Mouse (Mus musculus) thymus, postnatal 4 days (tissue): ENCODE results near the gene Olfml2a.

ENCODE experiments used
- DNase-seq: peaks from one replicate; pipeline ENCODE4 v3.0.0; 2021

Gene Olfml2a

GRCm38 (mm10) chr2:38931851-38932667 lies at the start of gene Olfml2a:
Olfml2a (plus strand) TSS chr2:38931978.
- DNase-seq = peak; percentile 89

GRCm38 (mm10) chr2:38902866-38903265 lies 28.9 kb upstream of the Olfml2a start:
- no peak for DNase-seq

GRCm38 (mm10) chr2:38904290-38904689 lies 27.5 kb upstream of the Olfml2a start:
- no peak for DNase-seq

- no peak for DNase-seq
Observed at GRCm38 (mm10) chr2:38906097-38906496, 25.7 kb upstream of the Olfml2a start.

- DNase-seq = no peak
Observed at GRCm38 (mm10) chr2:38908604-38909003, 23.2 kb upstream of the Olfml2a start.

- no peak for DNase-seq
Observed at GRCm38 (mm10) chr2:38914517-38914916, 17.3 kb upstream of the Olfml2a start.

DNA sequence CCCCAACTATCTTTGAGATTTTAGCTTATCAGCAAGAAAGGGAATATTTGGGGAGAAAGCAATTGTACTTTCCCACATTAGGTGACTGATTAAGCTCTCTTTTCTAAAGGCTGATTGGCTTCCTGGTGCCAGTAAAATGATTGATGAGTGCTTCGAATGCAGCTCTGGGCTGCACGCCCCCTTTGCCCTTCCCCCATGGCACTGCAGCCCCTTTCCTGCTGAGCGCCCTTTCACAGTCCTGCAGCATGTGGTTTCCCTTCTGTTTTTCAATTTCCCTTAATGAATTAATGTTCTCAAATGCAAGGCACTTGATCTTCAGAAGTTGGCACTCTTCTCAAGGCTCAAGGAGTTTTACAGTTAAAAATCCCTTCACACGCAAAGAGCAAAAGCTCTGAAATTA lies 16.8 kb upstream of the Olfml2a start:
- DNase-seq = no peak

GRCm38 (mm10) chr2:38916947-38917691 lies 14.7 kb upstream of the Olfml2a start:
- DNase-seq = no peak

DNA sequence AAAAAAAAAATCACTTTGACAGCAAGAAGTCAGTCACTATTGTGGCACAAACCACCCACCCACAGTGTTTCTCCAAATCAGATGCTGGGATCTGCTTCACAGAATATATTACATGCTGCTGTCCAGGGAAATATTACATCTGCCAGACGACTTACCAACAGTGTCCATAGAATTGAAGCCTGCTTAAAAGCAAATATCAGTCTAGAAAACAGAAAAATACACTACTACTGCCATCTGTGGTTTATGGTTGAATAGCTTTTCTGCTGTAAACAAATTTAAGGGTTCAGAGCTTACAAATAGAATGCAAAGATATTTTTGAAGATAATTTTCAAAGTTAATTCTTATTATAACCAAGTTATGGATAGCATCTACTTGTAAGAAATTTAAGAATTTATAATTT lies 10.4 kb upstream of the Olfml2a start:
- DNase-seq = no peak

DNA sequence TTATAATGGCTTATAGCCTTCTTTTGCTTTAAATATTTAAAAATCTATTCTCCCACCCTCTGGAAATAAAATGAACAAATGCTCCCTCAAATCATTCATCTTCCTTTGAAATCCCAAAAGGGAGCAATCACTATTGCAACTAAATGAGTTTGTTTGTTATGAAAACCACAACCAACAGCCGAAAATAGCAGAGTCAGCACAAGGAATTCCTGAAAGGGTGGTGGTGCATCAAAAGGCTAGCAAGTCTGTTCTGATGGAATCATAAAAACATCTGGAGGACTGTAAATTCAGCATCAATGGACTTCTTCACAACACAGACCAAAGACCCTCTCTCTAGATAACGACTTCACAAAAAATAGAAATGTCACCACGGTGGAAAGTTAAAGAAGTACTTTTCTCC lies 8.3 kb upstream of the Olfml2a start:
- no peak for DNase-seq

DNA sequence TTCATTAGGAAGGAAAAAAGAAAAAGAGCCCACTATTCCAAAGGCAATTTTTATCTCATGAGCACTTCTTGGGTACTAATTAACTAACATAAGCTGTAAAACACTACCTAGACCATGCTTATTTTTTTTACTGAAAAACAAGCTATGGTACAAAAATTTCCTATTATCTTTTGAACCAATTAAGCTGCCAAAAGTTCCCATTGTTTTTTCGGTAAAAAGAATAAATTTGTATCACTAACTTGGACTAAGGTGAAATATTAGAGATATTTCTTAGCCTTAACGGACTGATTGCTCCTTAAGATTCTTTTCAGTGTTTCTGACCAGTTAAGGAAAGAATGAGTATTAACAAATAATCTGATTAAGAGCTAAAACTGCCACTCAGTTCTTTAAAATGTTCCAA lies 7.9 kb upstream of the Olfml2a start:
- no peak for DNase-seq

- DNase-seq = no peak
Observed at GRCm38 (mm10) chr2:38924571-38924970, 7.2 kb upstream of the Olfml2a start.

DNA sequence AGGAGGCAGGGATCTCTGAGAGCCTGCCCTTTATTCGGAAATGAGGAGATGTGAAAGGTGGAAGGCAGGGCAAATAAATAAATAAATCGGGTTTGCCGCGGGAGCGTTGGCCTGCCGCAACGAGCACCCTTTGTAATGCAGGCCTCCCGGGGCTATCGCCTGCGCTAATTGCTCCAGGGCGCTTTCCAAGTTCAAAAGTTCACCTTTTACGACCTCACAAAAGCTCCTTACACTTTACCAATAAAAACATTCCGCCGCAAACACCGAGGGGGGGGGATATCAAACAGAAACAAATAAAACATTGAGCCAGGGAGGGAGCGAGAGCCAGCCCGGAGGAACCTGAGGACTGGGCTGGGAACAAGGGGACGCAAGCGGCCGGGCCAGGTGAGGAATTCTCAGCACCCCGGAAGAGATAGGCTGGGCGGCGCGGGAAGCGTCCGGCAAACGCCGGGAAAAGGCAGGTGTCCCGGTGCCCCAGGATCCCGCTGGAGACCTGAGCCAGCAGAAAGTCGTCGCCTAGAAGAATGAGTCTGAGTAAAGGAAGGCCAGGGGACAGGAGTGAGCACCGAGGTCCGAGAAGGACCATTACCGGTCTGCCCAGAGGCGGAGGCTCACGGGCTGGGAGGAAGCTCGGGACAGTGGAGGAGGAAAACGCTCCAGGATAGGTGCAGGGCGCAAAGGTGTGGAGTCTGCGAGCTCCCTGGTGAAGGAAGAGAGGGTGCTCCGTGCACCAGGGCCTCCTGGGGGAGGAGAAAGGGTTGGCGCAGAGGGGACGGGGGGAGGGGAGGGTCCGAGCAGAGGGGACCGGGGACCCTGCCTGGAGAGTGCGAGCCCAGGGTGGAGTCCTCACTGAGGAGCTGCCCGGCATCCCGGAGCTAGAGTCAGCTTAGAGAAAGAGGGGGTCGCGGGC lies 6.4 kb upstream of the Olfml2a start:
- DNase-seq = peak; percentile 34

DNA sequence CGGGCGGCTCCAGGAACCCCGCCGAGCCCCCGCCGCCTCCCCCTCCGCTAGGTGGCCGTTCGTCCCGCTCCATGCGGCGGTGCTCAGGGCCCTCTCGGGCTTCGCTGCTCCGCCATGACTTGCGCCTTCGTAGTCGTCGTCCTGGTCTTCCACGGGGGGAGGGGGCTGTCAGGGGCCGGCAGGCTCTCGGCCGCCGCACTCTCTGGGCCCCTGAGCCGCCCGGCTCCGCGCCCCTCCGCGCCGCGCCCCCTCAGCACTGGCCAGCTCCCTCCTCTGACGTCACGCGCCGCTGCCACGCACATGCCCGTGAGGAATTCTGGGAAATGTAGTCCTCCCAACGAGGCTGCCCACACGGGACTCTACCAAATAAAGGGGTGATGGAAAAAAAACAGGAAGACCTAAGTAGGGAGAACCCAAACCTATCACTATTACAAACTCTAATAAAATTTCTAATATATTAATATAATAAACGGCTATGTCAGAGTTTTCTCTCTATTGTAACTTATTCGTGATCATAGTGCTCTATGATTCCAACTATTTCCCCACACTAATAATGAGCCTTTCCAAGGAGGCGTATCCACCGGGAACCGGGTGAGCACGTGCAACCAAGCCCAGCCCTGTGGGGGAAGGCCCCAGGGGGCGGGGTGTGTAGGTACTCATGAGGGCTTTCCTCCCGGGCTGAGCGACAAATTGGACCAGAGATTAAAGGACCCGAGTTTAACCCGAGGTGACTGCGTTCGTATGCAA lies 5.5 kb upstream of the Olfml2a start:
- DNase-seq = peak; percentile 95

DNA sequence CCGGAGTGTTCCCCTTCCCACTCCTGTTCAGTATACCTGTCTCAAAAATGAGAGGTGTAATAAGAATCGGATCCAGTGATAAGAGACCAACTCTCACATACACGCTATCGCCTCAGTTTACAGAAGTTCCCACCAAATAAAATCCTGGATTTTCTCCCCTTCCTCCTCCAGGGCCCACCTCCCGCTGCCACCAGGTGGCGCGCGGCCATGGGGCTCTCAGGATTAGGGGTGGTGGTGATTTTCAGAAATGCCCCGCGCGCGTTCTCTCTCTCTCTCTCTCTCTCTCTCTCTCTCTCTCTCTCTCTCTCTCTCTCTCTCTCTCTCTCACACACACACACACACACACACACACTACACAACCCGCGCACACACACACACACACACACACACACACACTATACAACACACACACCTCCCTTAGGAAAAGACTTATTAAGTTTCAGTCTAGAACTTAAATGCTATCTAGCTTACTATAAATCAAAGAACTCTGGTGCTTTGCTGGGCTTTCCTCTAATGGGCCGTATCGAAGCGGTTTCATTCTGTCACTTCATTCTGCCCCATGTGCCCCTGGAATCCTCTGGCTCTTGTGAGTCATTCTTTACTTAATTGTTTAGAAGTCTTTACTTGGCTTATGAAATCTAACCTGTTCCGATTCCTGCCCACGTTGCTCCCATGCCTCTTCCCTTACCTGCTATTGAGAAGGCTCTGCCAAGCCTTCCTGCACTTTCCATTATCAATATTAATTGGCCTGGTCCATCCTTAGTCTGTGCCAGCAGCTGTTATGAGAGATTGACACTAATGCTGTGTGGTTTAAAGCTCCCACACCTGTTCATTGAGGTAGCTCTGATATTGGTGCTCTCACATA lies 4.4 kb upstream of the Olfml2a start, which contains the start of gene Nr6a1:
Gene Nr6a1, minus strand, starts transcription at position 574 of the 865 bp plus-strand sequence.
- DNase-seq = peak; percentile 82

- no peak for DNase-seq
Observed at GRCm38 (mm10) chr2:38930269-38930668, 1.5 kb upstream of the Olfml2a start.

DNA sequence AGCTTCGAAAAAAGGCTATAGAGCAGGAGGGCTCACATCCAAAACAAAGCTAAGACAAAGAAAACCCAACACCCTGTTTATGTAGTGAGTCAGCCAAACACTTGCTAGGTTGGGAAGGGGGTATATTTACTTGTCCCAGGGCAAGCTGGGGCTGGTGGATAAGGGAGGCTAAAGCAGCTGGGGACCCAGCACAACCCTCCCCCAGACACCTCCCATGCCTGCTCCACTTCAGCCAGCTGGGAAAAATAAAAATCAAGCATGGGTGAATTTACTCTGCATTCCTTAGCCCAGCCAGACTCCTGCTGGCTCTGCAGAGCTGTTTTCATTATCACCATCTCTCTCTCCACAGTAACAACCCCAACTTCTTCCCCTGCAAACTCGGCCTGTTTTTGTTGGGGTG lies 2.2 kb downstream of the Olfml2a start:
- no peak for DNase-seq

DNA sequence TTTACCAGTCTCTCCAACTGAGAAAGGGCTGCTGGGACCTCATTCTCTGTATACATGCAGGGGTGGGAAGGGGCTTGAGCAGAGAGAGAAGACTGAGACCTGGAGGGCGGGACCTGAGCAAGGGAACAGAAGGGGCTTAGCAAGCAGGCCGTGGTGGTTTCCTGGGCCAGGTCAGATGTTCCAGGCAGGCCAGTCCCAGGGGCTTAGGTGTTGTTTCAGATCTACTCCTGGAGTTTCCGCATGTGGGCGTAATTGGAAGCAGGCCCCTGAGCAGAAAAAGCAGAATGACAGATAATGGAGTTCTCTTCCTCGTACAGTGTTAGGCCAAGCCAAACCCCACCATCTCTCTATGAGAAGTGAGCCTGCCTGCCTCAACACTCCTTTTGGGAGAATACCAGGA lies 3.2 kb downstream of the Olfml2a start:
- no peak for DNase-seq

- no peak for DNase-seq
Observed at GRCm38 (mm10) chr2:38936721-38937378, 5.1 kb downstream of the Olfml2a start.

DNA sequence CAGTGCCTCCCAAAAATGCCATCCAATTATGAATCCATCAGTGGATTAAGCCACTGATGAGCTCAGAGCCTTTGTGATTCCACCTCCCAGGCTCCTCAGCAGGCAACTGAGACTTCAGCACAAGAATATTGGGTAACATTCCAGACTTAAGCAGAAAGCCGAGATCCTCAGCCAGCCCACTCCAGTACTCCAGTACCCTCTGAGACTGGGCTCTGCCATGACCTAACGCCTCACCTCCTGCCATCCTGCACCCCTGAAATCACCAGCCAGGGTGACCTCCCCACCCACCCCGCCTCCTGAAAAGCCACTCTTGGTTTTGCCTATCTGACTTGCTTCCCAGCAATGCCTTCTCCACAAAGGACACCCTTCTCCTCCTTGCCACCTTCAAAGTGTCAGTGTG lies 5.6 kb downstream of the Olfml2a start:
- no peak for DNase-seq

DNA sequence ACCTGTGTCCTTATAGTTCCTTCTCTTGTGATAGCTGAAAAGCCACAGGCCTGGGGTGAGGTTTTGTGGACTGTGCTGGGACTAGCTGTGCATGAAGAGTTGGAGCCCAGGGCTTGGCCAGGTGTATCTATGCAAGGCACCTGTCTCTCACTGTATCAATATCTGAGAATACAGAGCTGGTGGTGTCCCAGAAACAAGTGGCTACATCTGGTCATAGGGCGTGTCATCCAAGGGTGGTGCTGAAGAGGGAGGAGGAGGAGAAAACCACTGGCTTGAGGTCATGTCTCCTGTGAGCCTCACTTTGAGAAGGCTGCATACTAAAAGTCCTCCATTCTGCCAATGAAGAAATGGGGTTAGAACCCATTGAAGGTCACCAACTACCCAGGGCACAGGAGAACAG lies 6.2 kb downstream of the Olfml2a start:
- no peak for DNase-seq
